Mouse (Mus musculus): Measurements from ENCODE around the gene Taar6. TPM values are rescaled to one million over a fixed set of nuclear protein-coding genes. Genes with fewer than 3 reads are reported as not detected.
A peak's percentile ranks its signal among the peaks of the same experiment; 100 is the strongest.

Taar6 gene
- not detected in 2 replicates for polyA plus RNA-seq (2016; fragmentation: Nextera tagmentation; extraction: Ambion mirVana)

GRCm38 (mm10) chr10:23985546-23985945, at the start of gene Taar6:
Taar6 (minus strand) TSS chr10:23985646.
- Histone ChIP-seq H3K4me3 (no peak within 1 kb of the TSS), H3K36me3 (no peaks in the 10 kb centered on the region), H3K9me3 (replicated peaks) (no peaks in the 10 kb centered on the region), H3K27me3 (replicated peaks) (no peaks in the 10 kb centered on the region), H3K9ac (no peak within 1 kb of the TSS), H3K27ac (no peak within 1 kb of the TSS), H3K4me1 (no peaks in the 10 kb centered on the region), H3K4me2 (no peak within 1 kb of the TSS)
- no peak for ATAC-seq
- WGBS (ENCODE audit: insufficient replicate concordance), result 58% methylated on average over 8 of the region's 8 CpGs

GRCm38 (mm10) chr10:24031347-24031746, 45.9 kb upstream of the Taar6 start:
- H3K27ac ChIP-seq, result no peak overlapping the region
- H3K9ac ChIP-seq, result no peak overlapping the region
- H3K9me3 ChIP-seq (replicated peaks), result no peaks in the 10 kb centered on the region
- no peaks in the 10 kb centered on the region for H3K36me3 ChIP-seq
- no peak overlapping the region for H3K4me2 ChIP-seq
- no peak overlapping the region for H3K4me3 ChIP-seq
- H3K27me3 ChIP-seq (replicated peaks), result no peaks in the 10 kb centered on the region
- H3K4me1 ChIP-seq, result no peaks in the 10 kb centered on the region
- no peak for ATAC-seq

GRCm38 (mm10) chr10:24026922-24027321, 41.5 kb upstream of the Taar6 start, which contains the start of gene Taar7d:
Taar7d (plus strand) TSS chr10:24027222.
- H3K4me3 ChIP-seq, result no peak within 1 kb of the TSS
- no peaks in the 10 kb centered on the region for H3K27me3 ChIP-seq (replicated peaks)
- H3K36me3 ChIP-seq, result no peaks in the 10 kb centered on the region
- no peak within 1 kb of the TSS for H3K4me2 ChIP-seq
- no peaks in the 10 kb centered on the region for H3K9me3 ChIP-seq (replicated peaks)
- H3K4me1 ChIP-seq, result no peaks in the 10 kb centered on the region
- H3K27ac ChIP-seq, result no peak within 1 kb of the TSS
- no peak within 1 kb of the TSS for H3K9ac ChIP-seq
- ATAC-seq, result no peak

GRCm38 (mm10) chr10:24008143-24008542, 22.7 kb upstream of the Taar6 start:
- Histone ChIP-seq H3K36me3 (no peaks in the 10 kb centered on the region), H3K4me3 (no peak overlapping the region), H3K9ac (no peak overlapping the region), H3K27me3 (replicated peaks) (no peaks in the 10 kb centered on the region), H3K4me2 (0 out of 2 replicates have a peak overlapping the region, but pooled peaks have one; percentile 8), H3K4me1 (peaks cover 28% of the 10 kb centered on the region), H3K9me3 (replicated peaks) (no peaks in the 10 kb centered on the region), H3K27ac (0 out of 2 replicates have a peak overlapping the region, but pooled peaks have one; percentile 42)
- peak; percentile 68; the same call in 1 of the 2 replicates for ATAC-seq
- 48% methylated on average over 1 of the region's 1 CpGs for WGBS (ENCODE audit: insufficient replicate concordance)

- Histone ChIP-seq H3K9ac (no peak overlapping the region), H3K36me3 (no peaks in the 10 kb centered on the region), H3K4me2 (0 out of 2 replicates have a peak overlapping the region, but pooled peaks have one; percentile 14), H3K4me1 (peaks cover 28% of the 10 kb centered on the region), H3K27me3 (replicated peaks) (no peaks in the 10 kb centered on the region), H3K9me3 (replicated peaks) (no peaks in the 10 kb centered on the region), H3K27ac (peak overlapping the region; percentile 42; the same call in 1 of the 2 replicates), H3K4me3 (no peak overlapping the region)
- WGBS (ENCODE audit: insufficient replicate concordance), result 33% methylated on average over 2 of the region's 2 CpGs
- ATAC-seq, result peak; percentile 85
Measured at GRCm38 (mm10) chr10:24007034-24007433, 21.6 kb upstream of the Taar6 start.

GRCm38 (mm10) chr10:24006442-24006841, 21.0 kb upstream of the Taar6 start:
- Histone ChIP-seq H3K4me2 (no peak overlapping the region), H3K36me3 (no peaks in the 10 kb centered on the region), H3K4me3 (no peak overlapping the region), H3K27me3 (replicated peaks) (no peaks in the 10 kb centered on the region), H3K9ac (no peak overlapping the region), H3K27ac (no peak overlapping the region), H3K4me1 (peaks cover 28% of the 10 kb centered on the region), H3K9me3 (replicated peaks) (no peaks in the 10 kb centered on the region)
- 35% methylated on average over 1 of the region's 1 CpGs for WGBS (ENCODE audit: insufficient replicate concordance)
- ATAC-seq, result no peak

- Histone ChIP-seq H3K27me3 (replicated peaks) (no peaks in the 10 kb centered on the region), H3K9me3 (replicated peaks) (no peaks in the 10 kb centered on the region), H3K4me1 (no peaks in the 10 kb centered on the region), H3K27ac (no peak within 1 kb of the TSS), H3K9ac (no peak within 1 kb of the TSS), H3K4me2 (no peak within 1 kb of the TSS), H3K36me3 (no peaks in the 10 kb centered on the region), H3K4me3 (no peak within 1 kb of the TSS)
- 58% methylated on average over 1 of the region's 1 CpGs for WGBS (ENCODE audit: insufficient replicate concordance)
- no peak for ATAC-seq
Measured at GRCm38 (mm10) chr10:23999639-24000038, 14.2 kb upstream of the Taar6 start, which contains the start of gene Taar7b. Taar7b (plus strand) TSS chr10:23999939.

- no peak within 1 kb of the TSS for H3K4me2 ChIP-seq
- H3K9ac ChIP-seq, result no peak within 1 kb of the TSS
- no peak within 1 kb of the TSS for H3K27ac ChIP-seq
- ATAC-seq, result no peak
- WGBS (ENCODE audit: insufficient replicate concordance), result 67% methylated on average over 3 of the region's 3 CpGs
- H3K27me3 ChIP-seq (replicated peaks), result no peaks in the 10 kb centered on the region
- no peaks in the 10 kb centered on the region for H3K4me1 ChIP-seq
- H3K36me3 ChIP-seq, result no peaks in the 10 kb centered on the region
- H3K4me3 ChIP-seq, result no peak within 1 kb of the TSS
- no peaks in the 10 kb centered on the region for H3K9me3 ChIP-seq (replicated peaks)
Measured at GRCm38 (mm10) chr10:23993381-23993780, 7.9 kb upstream of the Taar6 start, which contains the start of gene Taar7a. Taar7a (minus strand) TSS chr10:23993481.

GRCm38 (mm10) chr10:23986419-23986818, 973 bp upstream of the Taar6 start:
- no peak overlapping the region for H3K27ac ChIP-seq
- no peak overlapping the region for H3K4me3 ChIP-seq
- no peaks in the 10 kb centered on the region for H3K9me3 ChIP-seq (replicated peaks)
- no peak for ATAC-seq
- H3K4me1 ChIP-seq, result no peaks in the 10 kb centered on the region
- H3K27me3 ChIP-seq (replicated peaks), result no peaks in the 10 kb centered on the region
- H3K9ac ChIP-seq, result no peak overlapping the region
- H3K4me2 ChIP-seq, result no peak overlapping the region
- WGBS (ENCODE audit: insufficient replicate concordance), result 45% methylated on average over 5 of the region's 5 CpGs
- H3K36me3 ChIP-seq, result no peaks in the 10 kb centered on the region

- no peaks in the 10 kb centered on the region for H3K9me3 ChIP-seq (replicated peaks)
- H3K27me3 ChIP-seq (replicated peaks), result no peaks in the 10 kb centered on the region
- 37% methylated on average over 16 of the region's 16 CpGs for WGBS (ENCODE audit: insufficient replicate concordance)
- H3K27ac ChIP-seq, result no peak overlapping the region
- ATAC-seq, result peak; percentile 68
- H3K36me3 ChIP-seq, result no peaks in the 10 kb centered on the region
- H3K4me3 ChIP-seq, result no peak overlapping the region
- H3K9ac ChIP-seq, result no peak overlapping the region
- H3K4me1 ChIP-seq, result no peaks in the 10 kb centered on the region
- no peak overlapping the region for H3K4me2 ChIP-seq
Measured at GRCm38 (mm10) chr10:23978901-23979705, 6.3 kb downstream of the Taar6 start.

GRCm38 (mm10) chr10:23977958-23978357, 7.5 kb downstream of the Taar6 start:
- Histone ChIP-seq H3K36me3 (no peaks in the 10 kb centered on the region), H3K4me2 (no peak overlapping the region), H3K9ac (no peak overlapping the region), H3K27me3 (replicated peaks) (no peaks in the 10 kb centered on the region), H3K27ac (no peak overlapping the region), H3K9me3 (replicated peaks) (no peaks in the 10 kb centered on the region), H3K4me1 (no peaks in the 10 kb centered on the region), H3K4me3 (no peak overlapping the region)
- no peak for ATAC-seq
- WGBS (ENCODE audit: insufficient replicate concordance), result 55% methylated on average over 4 of the region's 4 CpGs

- Histone ChIP-seq H3K9me3 (replicated peaks) (no peaks in the 10 kb centered on the region), H3K27ac (no peak overlapping the region), H3K27me3 (replicated peaks) (no peaks in the 10 kb centered on the region), H3K4me1 (no peaks in the 10 kb centered on the region), H3K4me2 (no peak overlapping the region), H3K36me3 (no peaks in the 10 kb centered on the region), H3K9ac (no peak overlapping the region), H3K4me3 (no peak overlapping the region)
- 60% methylated on average over 5 of the region's 5 CpGs for whole genome bisulfite sequencing (ENCODE audit: insufficient replicate concordance)
- no peak for ATAC-seq
Measured at GRCm38 (mm10) chr10:23971256-23971655, 14.2 kb downstream of the Taar6 start.
